Mouse (Mus musculus): Measurements from ENCODE around the gene Nup210l.

DNA sequence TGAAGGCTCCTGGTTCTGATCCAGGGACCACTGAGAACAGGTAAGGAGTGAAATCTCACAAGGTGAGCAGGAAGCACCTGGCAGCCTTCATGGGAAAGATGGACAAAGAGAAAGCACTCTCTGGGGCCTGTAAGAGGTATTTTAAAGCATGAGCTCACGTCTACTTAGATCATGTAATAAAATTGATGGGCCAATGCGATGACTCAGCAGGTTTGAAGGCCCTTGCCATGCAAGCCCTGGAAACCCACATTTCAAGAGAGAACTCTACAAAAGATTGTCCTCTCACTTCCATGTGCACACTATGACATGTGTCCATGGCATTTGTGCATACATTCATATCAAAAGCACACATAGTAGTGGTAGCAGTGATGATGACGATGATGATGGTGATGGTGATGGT lies 36.0 kb downstream of the Nup210l start:
- no peak for TF ChIP-seq CTCF (IDR thresholded peaks at IDR 0.05; ENCODE audit: borderline replicate concordance, insufficient read depth, low read depth, low read length)
- no peak for TF ChIP-seq POLR2A (IDR thresholded peaks at IDR 0.05; ENCODE audit: borderline replicate concordance, insufficient read depth, low read length)
